Comparison of ENCODE assay signal across 8 mouse cellular contexts in genomic region chr6:147810710-147811109, GRCm38 (mm10).
DNase-seq lines count a peak whose midpoint lies in the region; TF ChIP-seq lines count a peak whose summit lies in the region.

No protein-coding gene starts in this region.

- H3K79me2 ChIP-seq in CH12.LX (replicated peaks; ENCODE audit: control insufficient read depth, extremely low read depth, insufficient read depth, poor library complexity, severe bottlenecking), result no peaks in the 10 kb centered on the region

- peak; percentile 78 for TF ChIP-seq RAD21 in CH12.LX (IDR thresholded peaks at IDR 0.05; ENCODE audit: low read depth, low read length)

- peak; percentile 83 to 87 for TF ChIP-seq CTCF in CH12.LX (conservative IDR thresholded peaks at IDR 0.05 in 1 of 2, IDR thresholded peaks at IDR 0.05 in 1 of 2; ENCODE audit: low read depth in 2 of 2, low read length in 2 of 2)

- no peaks in the 10 kb centered on the region for H3K9me3 ChIP-seq in CH12.LX (replicated peaks; ENCODE audit: low read length)

- no peak overlapping the region for H3K9ac ChIP-seq in CH12.LX (ENCODE audit: insufficient read depth, low read depth)

- no peak overlapping the region for H3K4me3 ChIP-seq in CH12.LX (replicated peaks in 1 of 3; ENCODE audit: low read depth in 2 of 3, low read length in 2 of 3, poor library complexity in 1 of 3)

- peak overlapping the region; percentile 16; the same call in 1 of the 2 replicates for H3K4me2 ChIP-seq in CH12.LX (ENCODE audit: insufficient read depth, low read depth, poor library complexity, severe bottlenecking)

- in situ Hi-C loops in CH12.LX (cut with MboI; ENCODE audit: low pct_ligation_motif_present, low pct_unique_long_range_greater_than_20kb, low sequenced_read_pairs), result no loop called here

- dilution Hi-C loops in CH12.LX (cut with MboI; ENCODE audit: extremely low pct_ligation_motif_present, extremely low pct_unique_long_range_greater_than_20kb, low sequenced_read_pairs), result no loop called here

- TF ChIP-seq POLR2A in CH12.LX (IDR thresholded peaks at IDR 0.05; ENCODE audit: low read depth, low read length), result no peak

- TF ChIP-seq EP300 in CH12.LX (IDR thresholded peaks at IDR 0.05; ENCODE audit: low read length), result no peak

- no peaks in the 10 kb centered on the region for H3K4me1 ChIP-seq in CH12.LX (ENCODE audit: control insufficient read depth in 1 of 2, insufficient read depth in 2 of 2)

- no peaks in the 10 kb centered on the region for H3K27me3 ChIP-seq in CH12.LX (replicated peaks)

- peak; percentile 54 for DNase-seq in CH12.LX (ENCODE audit: extremely low read depth)
- DNase-seq in R1 (ENCODE audit: low read depth, low spot score), result peak; percentile 31
- DNase-seq in cerebellum, postnatal 25 days, result peak; percentile 77 to 86
- peak; percentile 9 to 50 for DNase-seq in heart, adult 9 months (ENCODE audit: low spot score in 2 of 2)
- peak; percentile 46 to 59 for DNase-seq in layer of hippocampus, adult 18-20 months (ENCODE audit: low spot score in 2 of 2)
- peak; percentile 59 for DNase-seq in lung, postnatal 36 days
- peak; percentile 28 for DNase-seq in telencephalon, adult 2 months (ENCODE audit: low read depth, low spot score)
- no peak for DNase-seq in c-Kit-positive CD71-positive TER-119-positive erythroid progenitor cells, embryonic 14.5 days (ENCODE audit: low spot score)

- H3K36me3 ChIP-seq in CH12.LX (replicated peaks in 1 of 2; ENCODE audit: control insufficient read depth in 1 of 2, insufficient read depth in 1 of 2, low read length in 1 of 2), result no peaks in the 10 kb centered on the region

- no peak overlapping the region for H3K27ac ChIP-seq in CH12.LX (ENCODE audit: insufficient read depth, low read depth)

TF ChIP-seq in CH12.LX, 34 proteins besides CTCF, POLR2A, EP300 and RAD21:
- TF ChIP-seq SMC3 (IDR thresholded peaks at IDR 0.05; ENCODE audit: low read depth, low read length) (peak; percentile 63), USF2 (conservative IDR thresholded peaks at IDR 0.05; ENCODE audit: low read depth, low read length) (no peak)
